ENCODE assay signal across 10 mouse cellular contexts in the genomic region with DNA sequence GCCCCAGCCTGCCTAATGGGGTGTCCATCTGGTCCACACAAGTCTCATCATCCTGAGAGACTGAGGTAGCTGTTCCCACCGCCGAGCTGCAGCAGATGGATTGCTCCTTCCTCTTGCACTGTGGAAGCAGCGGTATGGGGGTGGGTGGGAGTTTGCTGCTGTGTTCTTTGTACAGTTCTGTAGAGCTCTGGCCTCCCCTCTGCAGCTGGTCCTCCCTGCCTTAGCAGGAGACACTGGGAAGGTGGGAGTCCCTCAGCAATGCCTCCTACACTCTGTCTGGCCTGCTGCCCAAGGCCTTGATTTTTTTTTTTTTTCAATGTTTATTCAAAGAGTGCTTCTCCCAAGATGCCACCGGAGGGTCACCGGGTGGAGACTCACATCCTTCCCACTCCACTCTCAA.
DNase-seq lines count a peak whose midpoint lies in the region; ATAC-seq and TF ChIP-seq lines count a peak whose summit lies in the region.
"Had no signal": no experiment of that assay in that cellular context is flagged by ENCODE, and none has a peak within 500 bp of the region (broad histone marks: within the 10 kb centered on the region; RNA-seq: fewer than 3 reads in every experiment).

No protein-coding gene starts in this region.

- TF ChIP-seq CTCF in stomach, postnatal 0 days (IDR thresholded peaks at IDR 0.05; ENCODE audit: low read depth): no peak

- WGBS in heart, embryonic 10.5 days: 63% methylated on average over 5 of the region's 5 CpGs
- 51% methylated on average over 5 of the region's 5 CpGs for WGBS in neural tube, embryonic 12.5 days
- 44% methylated on average over 4 of the region's 5 CpGs for WGBS in neural tube, embryonic 15.5 days
- 63% methylated on average over 5 of the region's 5 CpGs for WGBS in neural tube, embryonic 14.5 days
- WGBS in stomach, postnatal 0 days: 26% methylated on average over 5 of the region's 5 CpGs

- no peaks in the 10 kb centered on the region for H3K9me3 ChIP-seq in heart, embryonic 10.5 days
- H3K9me3 ChIP-seq in neural tube, embryonic 12.5 days: no peaks in the 10 kb centered on the region
- no peaks in the 10 kb centered on the region for H3K9me3 ChIP-seq in neural tube, embryonic 15.5 days (replicated peaks)
- no peaks in the 10 kb centered on the region for H3K9me3 ChIP-seq in neural tube, embryonic 14.5 days (ENCODE audit: control insufficient read depth, low read length)
- no peaks in the 10 kb centered on the region for H3K9me3 ChIP-seq in stomach, postnatal 0 days (ENCODE audit: control insufficient read depth, low read length)

- H3K4me3 ChIP-seq in heart, embryonic 10.5 days: no peak overlapping the region
- no peak overlapping the region for H3K4me3 ChIP-seq in neural tube, embryonic 12.5 days
- no peak overlapping the region for H3K4me3 ChIP-seq in neural tube, embryonic 15.5 days (replicated peaks)
- H3K4me3 ChIP-seq in neural tube, embryonic 14.5 days (ENCODE audit: low read depth, low read length): no peak overlapping the region
- H3K4me3 ChIP-seq in stomach, postnatal 0 days (ENCODE audit: low read depth, low read length): no peak overlapping the region

- H3K27ac ChIP-seq in heart, embryonic 10.5 days: peak overlapping the region; percentile 2; the same call in 1 of the 2 replicates
- H3K27ac ChIP-seq in neural tube, embryonic 12.5 days: no peak overlapping the region
- H3K27ac ChIP-seq in neural tube, embryonic 15.5 days (replicated peaks): no peak overlapping the region
- H3K27ac ChIP-seq in neural tube, embryonic 14.5 days (ENCODE audit: low read depth, low read length): no peak overlapping the region
- no peak overlapping the region for H3K27ac ChIP-seq in stomach, postnatal 0 days (replicated peaks)

- no peak for DNase-seq in heart, embryonic 10.5 days (ENCODE audit: low spot score)
- DNase-seq in heart, adult 11 months: no peak
- DNase-seq in kidney, postnatal 4 days: peak; percentile 43 to 58
- DNase-seq in kidney, postnatal 36 days: no peak
- DNase-seq in stomach, postnatal 0 days (ENCODE audit: low spot score): no peak
- DNase-seq: liver, postnatal 0 days had no signal

- H3K4me2 ChIP-seq in neural tube, embryonic 12.5 days (replicated peaks): no peak overlapping the region
- H3K4me2 ChIP-seq in neural tube, embryonic 15.5 days: no peak overlapping the region
- H3K4me2 ChIP-seq in neural tube, embryonic 14.5 days (ENCODE audit: low read depth, low read length): no peak overlapping the region
- no peak overlapping the region for H3K4me2 ChIP-seq in stomach, postnatal 0 days (replicated peaks; ENCODE audit: low read depth)

- peaks cover 39% of the 10 kb centered on the region for H3K4me1 ChIP-seq in heart, embryonic 10.5 days
- H3K4me1 ChIP-seq in neural tube, embryonic 12.5 days: peaks cover 39% of the 10 kb centered on the region
- H3K4me1 ChIP-seq in neural tube, embryonic 15.5 days: peaks cover 37% of the 10 kb centered on the region
- H3K4me1 ChIP-seq in neural tube, embryonic 14.5 days (ENCODE audit: control insufficient read depth, insufficient read depth, low read length): peaks cover 22% of the 10 kb centered on the region
- H3K4me1 ChIP-seq in stomach, postnatal 0 days (replicated peaks; ENCODE audit: control insufficient read depth, insufficient read depth): no peaks in the 10 kb centered on the region; the same call in 1 of the 2 replicates

- no peak overlapping the region for H3K9ac ChIP-seq in neural tube, embryonic 12.5 days
- H3K9ac ChIP-seq in neural tube, embryonic 15.5 days (replicated peaks): no peak overlapping the region
- no peak overlapping the region for H3K9ac ChIP-seq in neural tube, embryonic 14.5 days (replicated peaks; ENCODE audit: low read depth, low read length)
- no peak overlapping the region for H3K9ac ChIP-seq in stomach, postnatal 0 days (ENCODE audit: low read length)
- H3K9ac ChIP-seq: liver, postnatal 0 days had no signal

- TF ChIP-seq EP300 in stomach, postnatal 0 days (optimal IDR thresholded peaks at IDR 0.05): no peak

- ATAC-seq in neural tube, embryonic 12.5 days (ENCODE audit: low FRiP score, low read depth): peak; percentile 34; the same call in 1 of the 2 replicates
- no peak for ATAC-seq in neural tube, embryonic 15.5 days (ENCODE audit: low FRiP score)
- ATAC-seq in neural tube, embryonic 14.5 days (ENCODE audit: low read depth): peak; percentile 14; the same call in 1 of the 2 replicates
- no peak for ATAC-seq in stomach, postnatal 0 days (ENCODE audit: low FRiP score, low TSS enrichment)
- ATAC-seq: liver, postnatal 0 days had no signal

- H3K36me3 ChIP-seq in heart, embryonic 10.5 days: no peaks in the 10 kb centered on the region
- H3K36me3 ChIP-seq in neural tube, embryonic 12.5 days: no peaks in the 10 kb centered on the region
- no peaks in the 10 kb centered on the region for H3K36me3 ChIP-seq in neural tube, embryonic 15.5 days
- no peaks in the 10 kb centered on the region for H3K36me3 ChIP-seq in neural tube, embryonic 14.5 days (ENCODE audit: control insufficient read depth, insufficient read depth, low read length)
- no peaks in the 10 kb centered on the region for H3K36me3 ChIP-seq in stomach, postnatal 0 days (ENCODE audit: control insufficient read depth, insufficient read depth, low read length)

- peaks cover 44% of the 10 kb centered on the region for H3K27me3 ChIP-seq in heart, embryonic 10.5 days (ENCODE audit: insufficient read depth, poor library complexity, severe bottlenecking)
- H3K27me3 ChIP-seq in neural tube, embryonic 12.5 days (replicated peaks): peaks cover 3% of the 10 kb centered on the region
- H3K27me3 ChIP-seq in neural tube, embryonic 15.5 days (replicated peaks): peaks cover 15% of the 10 kb centered on the region; the same call in 1 of the 2 replicates
- no peaks in the 10 kb centered on the region for H3K27me3 ChIP-seq in neural tube, embryonic 14.5 days (ENCODE audit: control insufficient read depth, insufficient read depth, low read length)
- H3K27me3 ChIP-seq in stomach, postnatal 0 days (ENCODE audit: control insufficient read depth, insufficient read depth, low read length): no peaks in the 10 kb centered on the region
- H3K27me3 ChIP-seq: CH12.LX had no signal

Comparison
In these comparisons a context has a peak if more than half of its experiments do, and no peak if none do; other contexts are left out.
1. DNase-seq: peak in kidney, postnatal 4 days (2 of 2); none in heart, embryonic 10.5 days (single experiment), heart, adult 11 months (single experiment), kidney, postnatal 36 days (0 of 2) and stomach, postnatal 0 days (single experiment).
2. ATAC-seq: peak in neural tube, embryonic 12.5 days (single experiment) and neural tube, embryonic 14.5 days (single experiment); none in neural tube, embryonic 15.5 days (single experiment) and stomach, postnatal 0 days (single experiment).